Mouse (Mus musculus) hindbrain, embryonic 16.5 days (tissue): Measurements from ENCODE around the gene Ascc1. TPM values are rescaled to one million over a fixed set of nuclear protein-coding genes. Genes with fewer than 3 reads are reported as not detected.
A peak's percentile ranks its signal among the peaks of the same experiment; 100 is the strongest.

Source experiments
- ATAC-seq: fragments of 200-750 bp; cut with Nextera tagmentation; 2 replicates; pipeline ENCODE4 v1.8.0; 2017; ENCODE audit warnings: moderate TSS enrichment, moderate library complexity
- H3K27ac ChIP-seq: fragments of 300-500 bp; sonication (generic); 2 replicates; pipeline ENCODE4 v1.5.1; 2014; ENCODE audit warnings: low read depth, mild to moderate bottlenecking, control low read depth, low read length, moderate library complexity
- H3K27me3 ChIP-seq: fragments of 300-500 bp; sonication (generic); replicated peaks from 2 replicates; pipeline ENCODE4 v1.6.1; 2014; ENCODE audit warnings: low read length; ENCODE audit not compliant: control insufficient read depth, insufficient read depth
- H3K36me3 ChIP-seq: fragments of 300-500 bp; sonication (generic); 2 replicates; pipeline ENCODE4 v1.6.1; 2014; ENCODE audit warnings: mild to moderate bottlenecking, low read length, moderate library complexity, mixed read lengths; ENCODE audit not compliant: control insufficient read depth, insufficient read depth
- H3K4me1 ChIP-seq: fragments of 300-500 bp; sonication (generic); 2 replicates; pipeline ENCODE4 v1.6.1; 2014; ENCODE audit warnings: low read depth, low read length; ENCODE audit not compliant: control insufficient read depth, insufficient read depth
- H3K4me2 ChIP-seq: fragments of 300-500 bp; sonication (generic); 2 replicates; pipeline ENCODE4 v1.6.1; 2014; ENCODE audit warnings: mild to moderate bottlenecking, low read length, control low read depth, moderate library complexity
- H3K4me3 ChIP-seq: fragments of 300-500 bp; sonication (generic); 2 replicates; pipeline ENCODE4 v1.5.1; 2014; ENCODE audit warnings: mild to moderate bottlenecking, low read length, control low read depth, moderate library complexity
- H3K9ac ChIP-seq: fragments of 300-500 bp; sonication (generic); 2 replicates; pipeline ENCODE4 v1.6.1; 2014; ENCODE audit warnings: low read depth, mild to moderate bottlenecking, control low read depth, low read length, moderate library complexity
- H3K9me3 ChIP-seq: fragments of 300-500 bp; sonication (generic); 2 replicates; pipeline ENCODE4 v1.6.1; 2014; ENCODE audit warnings: mild to moderate bottlenecking, low read length, moderate library complexity; ENCODE audit not compliant: control insufficient read depth
- WGBS: fragments of 180-500 bp; shearing (Covaris S2); extraction: QIAGEN DNeasy Blood & Tissue Kit; methylation state at CpG from one replicate; pipeline ENCODE4 v1.1.7; 2014; 5-methylcytosine and 5-hydroxymethylcytosine counted together
- polyA plus RNA-seq: library from polyadenylated mRNA; unstranded; fragments of >200 nt; fragmentation: Nextera tagmentation; extraction: Ambion mirVana; gene quantifications from 2 replicates; pipeline ENCODE4 v1.2.1, GENCODE M21; 2015

The Ascc1 gene
- polyA plus RNA-seq, 1 experiment from 2014 or later: 48.3 TPM

DNA sequence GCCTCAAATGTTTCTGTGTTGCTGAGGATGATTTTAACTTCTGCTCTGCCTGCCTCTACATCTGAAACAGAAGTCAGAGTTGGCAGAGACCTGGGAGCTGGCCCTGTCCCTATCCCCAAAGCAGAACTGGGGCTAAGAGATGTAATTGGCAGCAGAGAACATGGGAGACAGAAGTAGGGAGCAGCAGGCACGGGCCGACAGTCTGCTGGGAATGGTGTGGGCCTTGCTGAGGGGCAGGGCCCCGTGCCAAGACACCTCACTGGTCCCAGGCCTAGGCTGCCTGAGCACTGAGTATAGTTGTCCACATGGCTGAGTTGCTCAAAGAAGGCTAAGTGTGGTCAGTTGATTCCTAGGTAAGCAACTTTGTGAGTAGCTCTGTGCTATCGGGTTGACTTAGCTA lies 81.5 kb downstream of the Ascc1 start:
- no peak overlapping the region for H3K27ac ChIP-seq
- no peaks in the 10 kb centered on the region for H3K27me3 ChIP-seq
- no peak overlapping the region for H3K4me2 ChIP-seq
- H3K9me3 ChIP-seq: no peaks in the 10 kb centered on the region
- H3K36me3 ChIP-seq: no peaks in the 10 kb centered on the region
- H3K4me1 ChIP-seq: peaks cover 15% of the 10 kb centered on the region
- no peak overlapping the region for H3K9ac ChIP-seq
- no peak for ATAC-seq
- H3K4me3 ChIP-seq: no peak overlapping the region
- WGBS: 73% methylated on average over 4 of the region's 4 CpGs

GRCm38 (mm10) chr10:60092311-60092710 lies 89.7 kb downstream of the Ascc1 start:
- Histone ChIP-seq H3K4me3 (no peak overlapping the region), H3K27ac (no peak overlapping the region), H3K4me1 (0 out of 2 replicates have a peak, but pooled peaks cover 2% of the 10 kb centered on the region), H3K27me3 (no peaks in the 10 kb centered on the region), H3K9ac (no peak overlapping the region), H3K36me3 (no peaks in the 10 kb centered on the region), H3K4me2 (no peak overlapping the region), H3K9me3 (no peaks in the 10 kb centered on the region)
- 76% methylated on average over 2 of the region's 2 CpGs for WGBS
- ATAC-seq: no peak

GRCm38 (mm10) chr10:60093751-60094150 lies 91.1 kb downstream of the Ascc1 start:
- Histone ChIP-seq H3K4me1 (no peaks in the 10 kb centered on the region), H3K27ac (no peak overlapping the region), H3K9me3 (no peaks in the 10 kb centered on the region), H3K36me3 (no peaks in the 10 kb centered on the region), H3K9ac (no peak overlapping the region), H3K4me2 (no peak overlapping the region), H3K27me3 (no peaks in the 10 kb centered on the region), H3K4me3 (no peak overlapping the region)
- no peak for ATAC-seq
- WGBS: 87% methylated on average over 2 of the region's 2 CpGs

DNA sequence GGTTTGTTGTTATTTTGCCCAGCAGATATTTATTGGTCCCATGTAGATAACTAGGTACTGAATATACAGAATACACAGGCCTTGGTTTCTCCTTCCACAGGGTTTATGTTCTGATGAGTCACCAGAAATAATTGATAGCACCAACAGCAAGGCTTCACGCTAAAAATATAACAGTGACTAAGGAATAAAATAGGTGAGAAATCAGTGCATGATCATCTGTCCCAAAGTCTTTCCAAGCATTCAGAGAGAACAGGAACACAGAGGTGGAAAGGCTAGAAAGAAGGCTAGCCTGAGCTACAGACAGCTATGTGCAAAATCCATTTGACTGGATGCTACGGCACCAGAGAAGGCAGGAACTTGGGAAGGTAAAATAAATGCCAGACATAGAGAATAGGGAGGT lies 93.0 kb downstream of the Ascc1 start:
- ATAC-seq: no peak
- no peaks in the 10 kb centered on the region for H3K27me3 ChIP-seq
- no peaks in the 10 kb centered on the region for H3K36me3 ChIP-seq
- H3K27ac ChIP-seq: no peak overlapping the region
- no peak overlapping the region for H3K4me2 ChIP-seq
- H3K4me3 ChIP-seq: no peak overlapping the region
- H3K9me3 ChIP-seq: no peaks in the 10 kb centered on the region
- no peaks in the 10 kb centered on the region for H3K4me1 ChIP-seq
- WGBS: 93% methylated on average over 2 of the region's 2 CpGs
- no peak overlapping the region for H3K9ac ChIP-seq

DNA sequence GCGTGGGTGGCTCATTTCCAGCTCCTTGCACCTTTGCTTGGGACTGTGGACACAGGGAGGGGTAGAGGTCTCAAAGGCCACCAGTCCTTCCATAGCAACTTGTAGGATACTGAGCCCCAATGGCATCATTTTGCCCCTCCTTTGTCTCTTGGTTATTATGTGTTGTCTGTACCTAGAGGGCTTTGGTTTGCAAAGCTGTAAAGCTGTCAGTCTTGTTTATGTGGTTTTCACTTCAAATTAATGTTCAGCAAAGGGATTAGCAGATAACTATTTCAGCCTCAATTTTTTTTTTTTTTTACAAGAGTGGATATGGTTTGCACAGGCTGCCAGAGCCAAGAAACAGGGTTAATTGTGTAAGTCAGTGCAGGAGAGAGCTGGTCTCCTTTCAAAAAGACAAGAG lies 93.7 kb downstream of the Ascc1 start:
- Histone ChIP-seq H3K9ac (no peak overlapping the region), H3K27me3 (no peaks in the 10 kb centered on the region), H3K4me1 (no peaks in the 10 kb centered on the region), H3K27ac (no peak overlapping the region), H3K4me2 (no peak overlapping the region), H3K36me3 (no peaks in the 10 kb centered on the region), H3K9me3 (no peaks in the 10 kb centered on the region), H3K4me3 (no peak overlapping the region)
- WGBS: 76% methylated on average over 1 of the region's 1 CpGs
- ATAC-seq: no peak

DNA sequence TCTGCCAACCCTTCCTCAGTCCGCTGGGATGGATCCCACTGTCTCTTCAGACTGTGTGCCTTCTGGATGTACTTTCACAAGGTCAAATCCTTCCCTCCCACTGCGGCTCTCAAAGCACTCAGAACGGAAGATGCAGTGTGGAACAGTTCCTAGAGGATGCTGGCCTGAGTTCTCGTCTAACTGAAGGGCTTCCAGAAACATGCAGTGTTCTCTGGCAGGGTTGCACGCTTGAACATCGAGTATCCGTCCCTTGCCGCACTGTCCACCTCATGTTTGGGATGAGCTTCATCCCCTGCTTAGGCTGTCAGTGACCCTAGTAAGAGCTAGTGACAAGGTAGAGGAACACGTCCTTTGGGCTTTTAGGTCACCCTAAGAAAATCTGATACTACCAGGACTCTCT lies 94.5 kb downstream of the Ascc1 start:
- no peak for ATAC-seq
- Histone ChIP-seq H3K9me3 (no peaks in the 10 kb centered on the region), H3K27ac (no peak overlapping the region), H3K4me3 (no peak overlapping the region), H3K36me3 (no peaks in the 10 kb centered on the region), H3K4me1 (no peaks in the 10 kb centered on the region), H3K27me3 (no peaks in the 10 kb centered on the region), H3K4me2 (no peak overlapping the region), H3K9ac (no peak overlapping the region)
- 91% methylated on average over 9 of the region's 9 CpGs for WGBS

DNA sequence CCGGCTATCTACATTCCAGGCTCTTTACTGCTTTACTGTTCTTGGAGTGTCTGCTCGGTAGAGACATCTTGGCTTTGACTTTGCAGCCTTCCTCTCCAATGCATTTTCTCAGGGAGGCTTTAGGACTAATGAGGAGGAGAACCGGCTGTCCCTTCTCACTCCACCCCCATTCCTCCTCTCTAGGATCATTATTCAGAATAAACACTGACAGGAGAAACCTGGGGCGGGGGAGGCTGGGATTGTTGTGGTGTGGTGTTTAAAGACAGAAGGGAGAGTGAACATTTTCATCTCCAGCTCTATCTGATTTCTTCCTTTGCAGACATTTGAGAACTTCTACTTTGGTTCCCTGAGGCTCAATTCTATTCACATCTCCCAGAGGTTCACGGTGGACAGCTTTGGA lies 95.2 kb downstream of the Ascc1 start:
- Histone ChIP-seq H3K9me3 (no peaks in the 10 kb centered on the region), H3K9ac (no peak overlapping the region), H3K4me2 (no peak overlapping the region), H3K36me3 (no peaks in the 10 kb centered on the region), H3K27me3 (no peaks in the 10 kb centered on the region), H3K4me3 (no peak overlapping the region), H3K27ac (no peak overlapping the region), H3K4me1 (no peaks in the 10 kb centered on the region)
- ATAC-seq: no peak
- 88% methylated on average over 5 of the region's 5 CpGs for WGBS

DNA sequence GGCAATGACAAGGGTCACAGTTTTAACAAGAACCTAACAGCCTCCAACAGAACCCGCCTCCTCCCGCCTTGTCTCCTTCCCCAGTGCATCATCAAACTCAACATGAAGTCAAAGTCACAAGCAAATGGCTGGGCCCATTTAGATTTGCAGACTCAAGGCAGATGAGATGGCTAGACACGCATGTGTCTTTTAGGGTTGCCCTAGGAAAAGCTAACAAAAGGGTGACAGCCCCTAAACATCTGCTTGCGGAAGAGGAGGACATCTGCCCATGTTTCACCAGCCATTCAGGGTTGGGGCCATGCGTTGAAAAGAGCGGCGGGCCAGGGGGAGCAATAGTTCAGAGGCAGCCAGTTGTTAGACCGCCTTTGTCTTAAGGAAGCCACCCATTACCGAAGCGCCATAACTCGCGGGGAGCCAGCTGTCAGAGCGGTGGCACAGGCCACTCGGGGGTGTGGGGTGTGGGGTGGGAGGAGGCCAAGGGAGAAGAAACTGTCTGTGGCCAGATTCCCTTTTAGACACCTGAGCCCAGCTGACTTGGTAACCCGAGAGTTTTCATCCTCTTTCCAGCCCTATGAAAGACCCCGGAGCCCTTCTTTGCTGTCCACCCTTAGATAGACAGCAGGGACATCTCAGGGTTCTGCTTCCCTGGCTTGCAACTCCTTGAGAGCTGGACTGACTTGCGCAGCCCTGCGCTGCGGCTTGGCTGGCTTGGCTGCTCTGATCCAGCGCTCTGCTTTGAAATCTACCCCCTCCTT lies 103.0 kb downstream of the Ascc1 start:
- peak; percentile 27 for ATAC-seq
- H3K4me3 ChIP-seq: peak overlapping the region; percentile 86
- peak overlapping the region; percentile 97 for H3K27ac ChIP-seq
- no peaks in the 10 kb centered on the region for H3K9me3 ChIP-seq
- WGBS: 9% methylated on average over 20 of the region's 20 CpGs
- peaks cover 33% of the 10 kb centered on the region for H3K4me1 ChIP-seq
- H3K27me3 ChIP-seq: no peaks in the 10 kb centered on the region
- H3K36me3 ChIP-seq: no peaks in the 10 kb centered on the region
- H3K4me2 ChIP-seq: peak overlapping the region; percentile 74
- H3K9ac ChIP-seq: peak overlapping the region; percentile 96

DNA sequence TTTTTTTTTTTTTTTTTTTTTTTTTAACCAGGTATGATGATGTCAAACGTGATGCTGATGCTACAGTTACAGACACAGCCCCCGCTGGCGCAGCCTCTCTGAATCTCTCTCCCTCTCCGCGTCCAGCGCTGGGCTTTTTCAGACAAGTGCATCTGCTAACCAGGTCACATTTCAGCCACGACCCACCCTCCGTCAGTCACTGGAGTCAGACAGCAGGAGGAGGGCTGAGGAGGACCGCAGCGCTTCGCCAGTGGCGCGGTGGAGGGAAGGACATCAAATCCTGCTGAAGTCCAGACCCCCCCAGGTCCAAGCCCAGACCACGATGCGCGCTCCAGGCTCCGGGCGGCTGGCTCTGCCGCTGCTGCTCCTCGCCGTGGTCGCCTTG lies 103.5 kb downstream of the Ascc1 start, which contains the start of gene Spock2:
Spock2 (plus strand) TSS at position 74 of the 385 bp plus-strand sequence.
- ATAC-seq: peak; percentile 77

More for the DNA sequence above, 103.5 kb downstream of the Ascc1 start, which contains the start of gene Spock2:
- Histone ChIP-seq H3K27ac (peak within 1 kb of the TSS; percentile 97), H3K4me2 (peak within 1 kb of the TSS; percentile 74), H3K4me3 (peak within 1 kb of the TSS; percentile 86), H3K4me1 (peaks cover 34% of the 10 kb centered on the region), H3K9me3 (no peaks in the 10 kb centered on the region), H3K27me3 (no peaks in the 10 kb centered on the region), H3K36me3 (no peaks in the 10 kb centered on the region), H3K9ac (peak within 1 kb of the TSS; percentile 96)
- under 1% methylated on average over 22 of the region's 22 CpGs for WGBS
